Mouse (Mus musculus) urinary bladder, postnatal 4 days (tissue): ENCODE measurements around the gene Rnf180.

Experiments
- DNase-seq, 2 experiments: peaks; one replicate each; pipeline ENCODE4 v3.0.0; 2021 to 2022; ENCODE audit warnings: low spot score in 2 of 2

Gene Rnf180

DNA sequence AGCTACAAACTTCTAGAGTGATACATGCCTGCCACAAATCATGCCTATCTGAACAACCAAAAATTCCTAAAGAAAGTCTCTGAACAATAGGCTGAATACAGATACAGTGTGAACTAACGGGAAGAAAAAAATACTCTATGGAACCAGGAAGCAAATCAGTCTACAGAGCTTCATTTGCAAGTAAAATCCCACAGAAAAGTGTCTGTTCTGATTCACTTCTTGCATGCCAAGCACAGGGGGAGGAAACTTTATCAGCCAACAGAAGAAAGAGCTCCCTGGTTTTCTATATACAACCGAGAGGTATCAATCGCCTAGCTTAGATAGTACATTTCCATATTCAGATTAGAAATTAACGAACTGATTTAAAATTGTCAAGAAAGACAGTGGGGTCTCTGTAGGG lies 43.8 kb downstream of the Rnf180 start:
- DNase-seq = no peak

DNA sequence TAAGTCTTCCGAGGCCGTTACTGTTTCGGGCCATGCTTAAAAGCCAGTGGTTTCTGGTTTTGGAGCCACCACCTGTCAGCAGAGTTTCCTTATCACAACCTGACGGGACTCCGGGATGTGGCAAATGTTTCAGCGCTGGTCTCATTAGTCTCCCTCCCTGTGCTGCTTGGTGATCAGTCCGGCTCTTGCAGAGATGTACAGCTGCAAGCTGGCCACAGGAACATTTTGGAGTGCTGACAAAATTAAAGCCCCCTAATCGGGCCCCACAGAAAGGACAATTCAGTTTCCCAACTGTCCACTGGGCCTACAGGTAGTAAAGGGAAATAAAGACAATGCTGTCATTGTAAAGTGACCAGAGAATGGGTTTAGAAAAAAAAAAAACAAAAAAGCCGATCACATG lies 44.4 kb downstream of the Rnf180 start:
- no peak for DNase-seq

DNA sequence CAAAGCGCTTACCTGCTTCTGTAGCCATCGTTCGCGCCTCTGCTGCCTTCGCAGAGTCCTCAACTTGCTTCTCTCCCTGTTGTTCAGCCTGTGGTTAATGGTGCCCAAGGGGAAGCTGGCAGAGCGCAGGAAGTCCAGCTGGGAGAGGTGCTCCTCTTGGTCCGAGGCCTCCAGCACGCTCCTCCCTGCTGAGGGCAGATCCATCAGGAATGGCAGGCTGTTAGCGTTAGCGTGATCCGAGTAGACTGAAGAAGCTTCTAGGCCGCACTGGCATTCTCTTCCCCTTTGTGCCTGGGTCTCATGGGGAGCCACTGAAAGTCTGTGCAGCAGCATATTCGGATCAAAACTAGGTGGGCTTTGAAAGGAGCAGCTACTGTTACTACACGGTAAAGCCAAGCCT lies 45.0 kb downstream of the Rnf180 start:
- no peak for DNase-seq

DNA sequence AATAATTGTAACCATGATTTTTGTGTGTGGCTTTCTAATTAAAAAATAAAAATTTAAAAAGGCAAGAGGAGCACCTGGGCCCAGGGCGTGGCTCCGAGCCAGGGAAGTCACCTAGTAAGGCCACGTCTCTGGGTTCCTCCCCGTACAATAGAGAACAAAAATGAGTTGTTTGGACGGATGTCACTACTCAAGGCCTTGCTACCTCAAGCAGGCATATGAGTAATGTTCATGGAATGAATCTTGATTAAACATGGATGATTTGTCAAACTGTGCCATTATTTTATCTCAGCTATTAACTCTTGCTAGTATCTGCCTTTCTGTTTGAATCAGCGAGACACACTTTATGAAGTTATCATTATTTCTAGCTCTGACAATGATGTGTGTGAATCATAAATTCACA lies 46.9 kb downstream of the Rnf180 start:
- no peak for DNase-seq

DNA sequence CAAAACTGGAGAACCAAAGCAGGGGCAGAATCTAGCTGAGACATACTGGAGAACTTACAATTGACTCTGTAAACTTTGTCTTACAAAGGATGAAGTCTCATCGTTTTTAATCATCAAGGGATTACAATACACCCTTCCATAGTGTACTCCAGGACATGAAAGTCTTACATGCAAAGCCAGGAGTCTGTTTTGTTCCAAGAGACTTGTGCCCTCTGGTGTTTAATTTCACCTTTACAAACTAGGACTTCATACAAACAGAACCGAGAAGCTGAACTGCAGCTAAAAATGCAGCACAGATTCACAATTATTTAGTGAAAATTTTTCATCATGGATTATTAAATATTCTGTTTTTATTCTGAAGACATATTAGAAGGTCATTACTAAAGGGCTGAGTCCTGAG lies 53.8 kb downstream of the Rnf180 start:
- DNase-seq = no peak

DNA sequence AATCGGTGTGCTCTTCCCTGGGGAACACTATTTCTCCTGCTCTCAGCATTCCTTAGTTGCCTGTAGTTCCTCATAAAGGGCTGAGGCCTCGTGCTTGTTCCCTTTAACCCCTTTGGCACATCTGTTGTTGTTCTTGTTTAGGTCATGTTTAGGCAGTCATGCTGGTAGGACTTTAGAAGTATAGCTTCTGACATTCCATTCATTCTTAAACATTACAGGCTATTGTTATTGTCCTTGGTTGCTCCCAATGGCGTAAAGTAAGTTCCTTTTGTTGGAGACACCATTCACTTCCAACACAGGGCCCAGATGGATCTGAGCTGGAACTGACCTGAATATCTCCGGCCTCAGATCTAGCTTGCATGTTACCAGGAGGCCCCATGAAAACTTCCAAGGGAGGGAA lies 67.5 kb downstream of the Rnf180 start:
- DNase-seq = no peak

DNA sequence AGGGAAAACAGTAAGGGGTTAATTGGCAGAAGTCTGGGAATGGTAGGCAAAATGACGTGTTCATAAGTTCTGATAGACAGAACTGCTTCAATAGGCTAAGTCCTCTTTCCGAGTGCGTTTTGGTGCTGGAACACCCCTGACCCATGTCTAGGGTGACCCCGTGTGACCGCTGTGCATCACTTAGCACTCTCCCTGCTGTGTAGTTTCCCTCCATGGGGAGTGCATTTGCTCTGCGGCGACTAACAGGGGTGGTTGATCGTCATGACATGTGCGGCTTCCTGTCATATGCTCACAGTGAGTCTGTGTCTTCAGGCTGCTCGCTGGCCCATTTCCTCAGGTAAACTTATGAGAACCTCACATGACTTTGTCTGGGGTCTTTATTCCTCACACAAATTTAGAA lies 70.6 kb downstream of the Rnf180 start:
- no peak for DNase-seq

DNA sequence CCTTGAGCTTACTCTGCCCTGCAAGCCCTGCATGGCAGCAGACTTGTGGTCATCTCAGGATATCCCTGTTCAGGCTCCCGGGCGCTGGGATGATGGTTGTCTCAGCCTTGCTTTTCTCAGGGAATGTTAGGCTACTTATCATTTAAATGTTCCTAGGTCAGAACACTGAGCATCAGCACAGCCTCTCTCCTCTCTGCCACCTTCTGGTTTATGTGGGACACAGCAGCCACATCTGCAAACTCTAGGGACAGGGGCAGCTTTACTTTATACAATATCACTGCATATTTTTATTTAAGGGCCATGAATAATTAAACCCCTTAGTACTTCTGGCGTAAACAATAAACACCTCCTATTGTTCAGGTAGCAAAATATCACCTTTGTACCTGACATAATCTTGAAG lies 71.5 kb downstream of the Rnf180 start:
- no peak for DNase-seq

DNA sequence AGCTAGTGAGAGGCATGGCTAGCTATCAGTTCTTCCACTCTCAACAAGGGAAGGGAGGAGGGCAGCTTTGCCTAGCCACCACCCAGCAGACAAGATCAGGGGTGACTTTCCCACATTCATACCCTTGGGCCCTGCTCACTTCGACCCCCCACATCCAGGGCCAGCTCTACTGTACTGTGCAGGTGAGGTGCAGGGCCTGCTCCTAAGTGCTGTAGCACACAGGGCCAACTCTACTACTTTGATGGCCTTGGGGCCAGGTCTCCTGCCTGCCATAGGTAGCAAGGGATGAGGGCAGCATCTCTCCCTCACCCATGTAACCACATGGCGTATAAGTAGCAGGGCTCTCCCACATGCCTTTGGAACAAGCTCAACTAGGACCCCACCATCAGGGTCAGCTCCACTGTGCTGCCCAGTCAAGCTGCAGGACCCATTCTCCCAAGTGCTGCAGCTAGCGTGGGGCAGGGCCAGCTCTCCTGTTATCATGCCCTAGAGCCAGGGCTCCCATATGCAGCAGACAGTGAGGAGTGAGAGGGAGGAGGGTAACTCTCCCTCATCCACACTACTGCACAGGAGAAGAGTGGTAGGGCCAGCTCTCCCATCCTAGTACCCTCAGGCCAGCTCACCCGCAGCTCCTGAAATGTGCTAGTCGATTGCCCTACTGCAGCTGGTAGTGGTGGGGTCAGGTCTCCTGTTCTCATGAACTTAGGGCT lies 72.4 kb downstream of the Rnf180 start:
- DNase-seq = no peak

DNA sequence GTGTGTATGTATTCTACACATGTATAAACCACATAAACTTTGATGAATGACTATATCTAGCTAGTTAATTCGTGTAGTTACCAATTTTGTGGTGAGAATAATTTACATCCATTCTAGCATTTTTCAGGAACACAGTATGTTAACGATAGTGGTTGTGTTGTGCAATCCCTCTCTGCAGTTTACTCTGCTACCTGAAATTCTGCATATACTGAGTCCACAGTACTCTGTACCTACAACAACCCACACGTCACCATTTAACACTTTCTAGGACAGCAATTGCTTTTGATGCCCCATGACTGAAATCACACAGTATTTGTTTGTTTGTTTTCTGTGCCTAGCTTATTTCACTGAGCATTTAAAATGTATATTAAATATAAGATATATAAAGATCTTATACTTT lies 83.9 kb downstream of the Rnf180 start:
- DNase-seq = no peak

DNA sequence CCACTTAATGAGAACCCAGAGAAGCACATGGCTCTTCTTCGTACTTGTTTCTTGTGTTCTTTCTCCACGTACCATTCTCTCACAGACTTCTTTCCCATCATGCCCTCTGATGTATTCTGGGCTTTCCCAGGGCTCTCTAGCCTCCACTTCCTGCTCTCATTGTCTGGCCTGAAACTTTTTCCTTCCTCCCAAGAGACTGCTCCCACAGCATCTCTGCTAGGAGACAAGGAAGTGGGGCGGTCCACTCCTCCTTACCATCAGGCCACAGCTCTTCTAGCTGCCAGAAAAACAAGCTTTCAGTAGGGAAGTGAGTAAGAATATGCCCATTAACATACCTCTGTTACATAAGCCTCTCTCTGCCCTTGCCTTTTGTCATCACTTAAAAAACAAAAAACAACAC lies 90.8 kb downstream of the Rnf180 start:
- no peak for DNase-seq

DNA sequence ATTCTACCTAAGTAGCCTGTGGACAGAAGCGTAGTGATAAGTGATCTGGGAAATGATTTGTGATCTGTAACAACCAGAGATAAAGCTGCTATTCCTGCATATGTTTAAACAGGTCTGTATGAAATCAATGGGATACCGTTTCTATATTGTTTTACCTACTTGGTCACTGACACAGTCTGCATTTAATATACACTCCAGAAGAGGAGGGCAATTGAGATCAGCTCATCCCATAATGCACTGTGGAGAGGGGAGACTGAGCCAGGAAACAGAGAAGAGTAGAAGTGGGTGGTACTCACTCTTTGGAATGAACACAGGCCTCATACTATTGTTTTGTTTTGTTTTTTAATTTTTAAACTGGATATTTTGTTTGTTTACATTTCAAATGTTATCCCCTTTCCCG lies 96.0 kb downstream of the Rnf180 start:
- DNase-seq = no peak

DNA sequence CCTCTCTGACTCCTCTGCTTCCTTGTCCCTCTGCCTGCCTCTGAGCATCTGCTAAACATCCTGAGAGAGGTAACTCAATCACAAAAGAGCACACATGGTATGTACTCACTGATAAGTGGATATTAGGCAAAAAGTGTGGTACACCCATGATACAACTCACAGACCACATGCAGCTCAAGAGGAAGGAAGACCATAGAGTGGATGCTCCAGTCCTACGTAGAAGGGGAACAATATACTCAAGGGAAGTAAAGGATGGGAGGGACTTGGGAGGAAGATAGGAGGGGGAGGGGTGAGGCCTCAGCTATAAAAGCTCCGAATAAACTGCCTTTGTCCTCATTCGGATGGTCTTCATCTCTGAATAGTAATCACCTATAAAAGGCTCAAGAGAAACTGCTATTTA lies 96.6 kb downstream of the Rnf180 start:
- DNase-seq = no peak

DNA sequence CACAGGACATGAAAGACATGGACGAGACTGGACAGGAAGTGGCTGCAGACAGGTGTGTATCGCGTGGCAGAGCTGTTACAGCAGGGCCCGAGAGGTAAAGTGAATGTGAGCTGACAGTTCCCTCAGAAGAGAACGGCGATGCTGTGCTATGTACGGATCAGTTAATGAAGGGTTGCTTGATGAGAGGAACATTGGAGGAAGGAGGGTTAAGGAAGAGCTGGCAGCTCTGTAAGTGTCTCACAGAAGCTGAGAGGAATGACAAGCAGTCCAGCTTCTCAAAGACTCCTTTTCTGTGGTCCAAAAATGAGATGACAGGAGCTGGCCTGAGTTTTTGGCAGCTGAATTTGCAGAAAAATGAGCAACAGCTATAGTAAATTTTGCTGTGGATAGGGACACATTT lies 101.0 kb downstream of the Rnf180 start:
- no peak for DNase-seq

DNA sequence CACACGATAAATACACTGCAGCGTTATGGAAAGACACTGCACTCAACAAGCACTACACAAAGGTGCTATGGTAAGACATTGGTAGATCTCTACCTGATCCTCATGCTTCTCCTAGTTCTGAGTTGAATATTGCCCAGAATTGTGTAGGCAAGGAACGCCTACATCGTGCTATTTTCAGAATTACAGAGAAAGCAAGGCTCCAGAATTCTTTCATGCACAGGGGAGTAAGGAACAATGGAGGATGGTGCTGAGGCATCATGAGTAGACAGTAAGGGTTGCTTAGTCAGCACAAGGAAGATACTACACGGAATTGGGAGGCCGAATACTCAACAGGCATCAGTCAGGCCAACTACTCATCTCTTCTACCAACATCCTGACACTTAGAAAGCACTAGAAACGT lies 105.9 kb downstream of the Rnf180 start:
- DNase-seq = no peak

DNA sequence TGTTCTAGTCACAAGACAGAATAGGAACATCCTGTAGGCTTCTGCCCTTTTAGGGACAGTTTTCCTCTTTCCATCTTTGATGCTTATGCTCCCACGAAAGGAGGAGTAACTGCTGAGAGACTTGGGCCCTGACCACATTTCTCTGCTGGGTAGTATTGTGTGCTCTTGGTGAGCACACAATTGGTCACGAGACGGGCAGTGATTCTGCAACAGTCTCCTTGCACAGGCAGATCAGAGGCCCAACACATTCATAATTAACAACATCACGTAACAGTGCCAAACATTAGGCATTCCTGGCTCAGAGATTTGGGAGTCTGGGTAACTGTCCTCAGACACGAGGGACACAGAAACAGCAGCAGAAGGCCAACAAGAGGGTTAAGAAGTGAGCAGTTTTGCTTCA lies 113.8 kb downstream of the Rnf180 start:
- DNase-seq = no peak

DNA sequence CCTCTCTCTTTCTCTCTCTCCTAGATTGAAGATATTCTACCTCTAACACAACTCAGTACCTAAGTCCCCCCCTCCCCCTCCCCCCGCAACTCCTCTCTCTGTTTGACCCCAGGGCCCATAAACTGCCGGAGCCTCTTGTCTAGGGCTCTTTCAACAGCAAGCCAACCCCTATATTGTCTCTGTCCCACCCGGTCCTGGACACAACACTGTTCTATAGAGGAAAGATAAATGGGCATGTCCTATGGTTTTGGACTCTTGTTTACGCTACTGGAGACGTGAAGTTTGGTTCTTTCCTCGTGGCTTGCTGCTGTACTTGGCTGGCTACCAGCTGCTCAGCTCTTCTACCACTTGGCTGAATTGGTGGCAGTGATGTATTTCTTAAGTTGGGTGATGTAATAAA lies 129.2 kb downstream of the Rnf180 start:
- no peak for DNase-seq

DNA sequence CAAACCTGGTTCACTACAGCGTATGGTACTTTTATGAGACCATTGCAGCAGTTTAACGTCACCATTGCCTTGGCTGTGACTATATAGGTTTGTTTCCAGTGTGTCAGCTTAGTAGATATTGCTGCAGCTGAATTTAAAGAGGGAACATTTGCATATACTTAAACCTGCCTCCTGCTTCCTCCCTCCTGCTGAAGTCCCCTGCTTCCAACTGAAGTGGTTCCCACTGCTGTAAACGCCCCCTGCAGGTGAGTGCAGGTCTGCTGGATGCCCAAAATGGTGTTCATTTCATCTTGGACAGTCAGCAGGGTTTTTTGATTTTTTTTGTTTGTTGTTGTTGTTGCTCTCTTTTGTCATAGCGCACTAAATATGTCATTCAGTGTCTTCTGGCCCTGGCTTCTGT lies 140.7 kb downstream of the Rnf180 start:
- DNase-seq = no peak

DNA sequence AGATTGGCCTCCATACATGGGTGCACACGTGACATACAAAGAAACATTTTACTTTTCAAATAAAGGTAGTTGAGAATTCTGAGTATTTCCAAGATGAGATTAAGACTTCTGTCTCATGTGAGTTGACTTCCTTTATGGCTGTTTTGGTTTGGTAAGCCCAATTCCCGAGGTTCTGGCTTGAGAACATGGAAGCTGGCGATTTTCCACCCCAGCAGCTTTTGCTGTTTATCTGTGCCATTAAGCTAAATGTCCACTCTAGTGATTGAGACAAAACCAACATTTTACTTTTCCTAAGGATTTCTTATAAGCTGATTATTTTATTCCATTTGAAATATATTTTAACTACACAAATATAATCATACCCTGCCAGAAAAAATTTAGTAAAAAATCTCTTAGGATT lies 144.6 kb downstream of the Rnf180 start:
- DNase-seq = no peak

DNA sequence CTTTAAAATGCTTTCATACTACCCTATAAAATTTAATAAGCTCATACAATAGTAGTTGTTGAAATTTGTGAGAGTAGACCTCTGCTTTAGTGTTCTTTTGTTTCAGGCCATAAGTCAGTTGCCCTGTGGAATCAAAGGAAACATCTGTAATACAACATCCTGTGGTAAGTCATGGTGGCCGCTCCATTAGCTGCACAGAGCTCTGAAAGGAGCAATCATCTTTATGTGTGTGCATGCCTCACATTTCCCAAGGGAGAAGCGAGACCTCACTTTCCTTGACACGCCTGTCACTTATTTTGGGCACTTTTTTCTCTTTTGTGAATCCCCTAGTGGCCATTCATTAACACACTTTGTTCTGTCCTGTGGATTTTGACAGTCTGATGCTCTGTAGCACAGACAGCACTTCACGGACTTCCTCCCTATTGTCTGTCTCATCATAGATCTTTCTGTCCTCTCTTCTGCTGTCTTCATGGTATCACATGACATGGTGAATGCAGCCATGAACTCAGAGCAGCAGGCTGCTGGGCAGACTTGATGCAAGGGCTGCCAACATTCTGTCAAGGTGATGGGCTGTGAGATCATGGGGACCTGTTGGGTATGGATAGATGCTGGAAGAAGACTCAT lies 146.7 kb downstream of the Rnf180 start:
- no peak for DNase-seq

DNA sequence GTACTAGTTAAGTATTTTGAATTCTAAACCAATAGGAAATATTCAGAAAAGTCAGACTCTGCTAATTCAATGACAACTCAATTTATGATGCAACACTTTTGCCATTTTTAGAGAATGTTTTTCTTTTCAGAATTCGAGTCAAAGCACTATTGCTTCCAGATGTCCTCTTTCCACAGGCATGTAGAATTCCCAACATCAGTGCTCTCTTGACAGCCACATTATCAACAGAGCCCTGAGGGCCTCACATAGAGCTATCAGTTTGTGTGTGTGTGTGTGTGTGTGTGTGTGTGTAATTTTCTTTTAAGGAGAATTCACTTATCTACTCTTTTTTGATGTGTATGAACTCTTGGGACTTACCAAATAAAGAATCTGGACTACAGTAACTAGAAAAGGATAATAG lies 147.8 kb downstream of the Rnf180 start:
- no peak for DNase-seq

DNA sequence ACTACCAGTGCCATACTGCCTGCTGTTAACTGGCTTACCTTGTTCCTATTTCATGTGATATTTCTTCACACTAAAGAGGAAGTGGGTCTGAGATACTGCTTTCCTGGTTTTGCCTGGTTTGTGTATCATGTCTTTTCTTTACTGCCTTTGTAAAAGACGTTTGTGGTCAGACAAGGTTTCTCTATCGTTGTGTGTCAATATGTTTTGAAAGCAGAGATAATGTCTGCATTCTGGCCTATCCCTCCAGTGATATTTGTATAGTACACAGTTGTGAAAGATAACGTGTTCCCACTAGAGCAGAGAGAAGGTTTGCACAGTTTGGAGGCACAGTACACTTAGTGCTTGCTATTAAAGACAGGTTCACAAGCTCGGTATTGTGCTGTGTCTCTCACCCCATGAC lies 154.7 kb downstream of the Rnf180 start:
- no peak for DNase-seq

DNA sequence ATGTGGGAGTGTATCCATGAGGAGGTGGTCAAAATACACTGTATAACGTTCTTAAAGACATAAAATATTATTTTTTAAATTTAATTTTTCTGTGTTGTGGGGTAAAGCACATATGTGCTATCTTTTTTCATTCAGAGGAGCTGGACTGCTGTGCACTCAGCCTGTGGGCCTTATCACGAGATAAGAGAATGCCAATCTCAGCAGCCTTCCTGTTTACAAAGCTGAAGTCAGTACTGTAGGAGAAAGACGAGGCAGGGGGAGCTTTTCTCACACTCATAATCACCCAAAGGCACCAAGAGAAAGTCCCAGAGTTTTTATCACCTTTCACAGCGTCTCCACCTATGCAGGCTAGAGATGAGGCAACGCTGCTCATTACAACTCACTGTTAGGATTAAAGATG lies 160.2 kb downstream of the Rnf180 start:
- no peak for DNase-seq

DNA sequence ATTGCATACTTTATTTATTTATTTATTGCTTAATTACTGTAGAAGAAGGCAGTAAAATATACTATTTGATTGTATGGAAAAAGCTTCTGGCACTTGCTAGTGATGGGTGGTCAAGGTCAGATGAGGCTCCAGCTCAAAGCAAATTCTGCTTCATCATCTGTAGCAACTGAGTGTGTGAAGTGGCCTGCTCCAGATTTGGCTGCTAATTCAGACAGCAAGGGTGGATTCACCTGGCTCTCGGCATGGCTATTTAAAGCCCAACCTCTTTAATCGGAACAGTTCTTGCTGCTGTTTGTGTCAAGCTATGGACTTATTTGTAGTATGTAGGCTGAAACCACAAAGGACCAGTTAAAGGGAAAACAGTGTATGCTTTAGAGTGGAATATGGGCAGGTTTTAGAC lies 161.8 kb downstream of the Rnf180 start:
- DNase-seq = no peak
